Mouse (Mus musculus) forebrain, embryonic 10.5 days (tissue): ENCODE results near the gene Spag6. TPM values are rescaled to one million over a fixed set of nuclear protein-coding genes. Genes with fewer than 3 reads are reported as not detected.

Experiments used
- DNase-seq: peaks from one replicate; pipeline ENCODE4 v3.0.0-alpha.2; 2017; ENCODE audit warnings: low spot score; ENCODE audit errors: extremely low spot score
- H3K27ac ChIP-seq: fragments of 300-500 bp; sonication (generic); 2 replicates; pipeline ENCODE4 v1.5.1; 2016; ENCODE audit warnings: mild to moderate bottlenecking
- H3K27me3 ChIP-seq: fragments of 300-500 bp; sonication (generic); 2 replicates; pipeline ENCODE4 v1.6.1; 2016; ENCODE audit warnings: mild to moderate bottlenecking; ENCODE audit not compliant: poor library complexity, severe bottlenecking
- H3K36me3 ChIP-seq: fragments of 300-500 bp; sonication (generic); replicated peaks from 2 replicates; pipeline ENCODE4 v1.6.1; 2016; ENCODE audit warnings: mild to moderate bottlenecking, moderate library complexity
- H3K4me1 ChIP-seq: fragments of 300-500 bp; sonication (generic); 2 replicates; pipeline ENCODE4 v1.6.1; 2016
- H3K4me3 ChIP-seq: fragments of 300-500 bp; sonication (generic); 2 replicates; pipeline ENCODE4 v1.5.1; 2016; ENCODE audit warnings: mild to moderate bottlenecking, moderate library complexity
- H3K9me3 ChIP-seq: fragments of 300-500 bp; sonication (generic); 2 replicates; pipeline ENCODE4 v1.6.1; 2016; ENCODE audit warnings: mild to moderate bottlenecking, moderate library complexity
- WGBS: fragments of 180-500 bp; shearing (Covaris S2); methylation state at CpG from one replicate; pipeline ENCODE4 v1.1.7; 2016; 5-methylcytosine and 5-hydroxymethylcytosine counted together
- polyA plus RNA-seq: library from polyadenylated mRNA; unstranded; fragments of >200 nt; fragmentation: Nextera tagmentation; extraction: Ambion mirVana; gene quantifications from 2 replicates; pipeline ENCODE4 v1.2.1, GENCODE M21; 2016

Gene Spag6
- polyA plus RNA-seq, 1 experiment from 2014 or later = not detected

DNA sequence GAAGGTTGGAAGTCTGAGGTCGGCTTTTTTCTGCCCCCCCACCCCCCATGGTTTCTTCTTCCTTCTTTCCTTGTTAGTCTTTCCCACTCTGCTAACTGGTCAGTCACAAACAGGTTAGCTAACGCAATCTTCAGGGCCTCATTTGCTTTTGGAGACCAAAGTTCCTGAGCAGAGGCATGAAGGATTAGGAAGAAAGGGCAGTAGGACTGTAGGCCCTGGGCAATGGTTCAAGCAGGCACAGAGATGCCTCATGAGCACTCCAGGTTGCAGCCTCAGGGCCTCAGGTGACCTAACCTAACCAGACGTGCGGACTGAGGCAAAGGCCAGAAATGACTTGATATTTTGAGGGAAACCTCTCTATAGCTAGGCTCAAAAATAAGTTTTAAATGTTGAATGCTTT is 24.7 kb downstream of the Spag6 start:
- H3K9me3 ChIP-seq = no peaks in the 10 kb centered on the region
- WGBS = 84% methylated on average over 4 of the region's 4 CpGs

DNA sequence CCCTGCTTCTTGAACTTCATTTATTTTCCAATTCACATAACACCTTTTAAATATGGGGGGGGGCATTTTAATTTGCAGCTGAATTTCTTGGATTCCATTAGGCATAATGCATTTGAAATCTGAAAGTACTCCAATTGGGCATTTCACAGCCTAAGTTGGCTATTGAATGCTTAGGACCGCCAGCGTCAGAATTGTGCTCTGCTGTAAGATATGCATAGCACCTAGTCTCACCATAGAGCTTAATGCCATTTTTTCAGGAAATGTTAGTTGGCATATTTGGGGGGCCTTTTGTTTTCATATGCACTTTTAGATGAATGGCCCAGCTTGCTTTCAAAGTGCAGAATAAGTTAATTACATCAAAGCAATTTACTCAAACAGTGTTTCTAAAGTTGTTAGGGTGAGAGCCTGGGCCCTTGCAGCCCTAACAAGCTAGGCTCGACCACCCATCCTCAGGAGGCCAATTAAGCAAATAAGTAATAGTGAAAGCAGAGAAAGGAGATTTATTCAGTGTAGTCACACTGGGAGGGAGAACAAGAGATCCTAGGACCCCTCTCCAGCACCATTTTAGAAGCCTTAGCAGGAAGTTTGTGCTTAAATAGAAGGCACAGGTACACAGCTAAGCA is 28.5 kb downstream of the Spag6 start:
- 55% methylated on average over 3 of the region's 3 CpGs for WGBS
- H3K27ac ChIP-seq = no peak overlapping the region
- no peaks in the 10 kb centered on the region for H3K9me3 ChIP-seq
- DNase-seq = no peak
- no peak overlapping the region for H3K4me3 ChIP-seq
- 0 out of 2 replicates have a peak, but pooled peaks cover 4% of the 10 kb centered on the region for H3K4me1 ChIP-seq
- no peaks in the 10 kb centered on the region for H3K36me3 ChIP-seq
- H3K27me3 ChIP-seq = peaks cover 40% of the 10 kb centered on the region; the same call in 1 of the 2 replicates

More for the DNA sequence above, 24.7 kb downstream of the Spag6 start:
- no peak overlapping the region for H3K4me3 ChIP-seq
- H3K27me3 ChIP-seq = peaks cover 28% of the 10 kb centered on the region; the same call in 1 of the 2 replicates
- 0 out of 2 replicates have a peak, but pooled peaks cover 4% of the 10 kb centered on the region for H3K4me1 ChIP-seq
- no peak overlapping the region for H3K27ac ChIP-seq
- no peak for DNase-seq
- no peaks in the 10 kb centered on the region for H3K36me3 ChIP-seq

DNA sequence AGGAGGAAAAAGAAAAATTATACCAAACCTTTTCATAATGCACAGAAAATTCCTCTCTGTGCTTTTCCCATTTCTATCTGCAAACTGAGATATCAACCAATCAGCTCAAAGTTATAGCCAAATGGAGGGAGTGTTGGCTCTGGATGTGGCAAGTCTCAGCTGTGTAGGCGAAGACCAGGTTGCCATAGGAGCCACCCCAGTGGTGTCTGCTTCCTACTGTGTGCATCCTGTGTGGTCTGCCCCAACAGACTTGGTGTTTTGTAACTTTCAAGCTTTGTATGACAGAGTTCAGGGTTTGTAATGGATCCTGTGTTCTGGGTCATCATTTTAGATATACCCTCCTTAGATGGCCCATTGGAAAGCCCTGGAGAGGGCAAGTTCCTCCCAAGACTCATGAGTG is 30.6 kb downstream of the Spag6 start:
- Histone ChIP-seq H3K27me3 (peaks cover 55% of the 10 kb centered on the region), H3K36me3 (no peaks in the 10 kb centered on the region)
- WGBS = 93% methylated on average over 1 of the region's 1 CpGs

GRCm38 (mm10) chr2:18725880-18726279 is 32.0 kb downstream of the Spag6 start:
- Histone ChIP-seq H3K36me3 (no peaks in the 10 kb centered on the region), H3K27me3 (peaks cover 56% of the 10 kb centered on the region)

More for the DNA sequence above, 30.6 kb downstream of the Spag6 start:
- H3K27ac ChIP-seq = no peak overlapping the region
- no peaks in the 10 kb centered on the region for H3K9me3 ChIP-seq
- no peak for DNase-seq
- H3K4me1 ChIP-seq = 0 out of 2 replicates have a peak, but pooled peaks cover 4% of the 10 kb centered on the region
- H3K4me3 ChIP-seq = no peak overlapping the region

GRCm38 (mm10) chr2:18731718-18732117 is 37.9 kb downstream of the Spag6 start:
- Histone ChIP-seq H3K9me3 (no peaks in the 10 kb centered on the region), H3K4me3 (no peak overlapping the region), H3K36me3 (no peaks in the 10 kb centered on the region), H3K27ac (no peak overlapping the region), H3K27me3 (peaks cover 59% of the 10 kb centered on the region), H3K4me1 (peaks cover 14% of the 10 kb centered on the region)
- WGBS = 52% methylated on average over 9 of the region's 9 CpGs
- no peak for DNase-seq

More at GRCm38 (mm10) chr2:18725880-18726279, 32.0 kb downstream of the Spag6 start:
- Histone ChIP-seq H3K27ac (no peak overlapping the region), H3K9me3 (no peaks in the 10 kb centered on the region), H3K4me3 (no peak overlapping the region), H3K4me1 (no peaks in the 10 kb centered on the region)
- no peak for DNase-seq
- WGBS = 84% methylated on average over 4 of the region's 4 CpGs

DNA sequence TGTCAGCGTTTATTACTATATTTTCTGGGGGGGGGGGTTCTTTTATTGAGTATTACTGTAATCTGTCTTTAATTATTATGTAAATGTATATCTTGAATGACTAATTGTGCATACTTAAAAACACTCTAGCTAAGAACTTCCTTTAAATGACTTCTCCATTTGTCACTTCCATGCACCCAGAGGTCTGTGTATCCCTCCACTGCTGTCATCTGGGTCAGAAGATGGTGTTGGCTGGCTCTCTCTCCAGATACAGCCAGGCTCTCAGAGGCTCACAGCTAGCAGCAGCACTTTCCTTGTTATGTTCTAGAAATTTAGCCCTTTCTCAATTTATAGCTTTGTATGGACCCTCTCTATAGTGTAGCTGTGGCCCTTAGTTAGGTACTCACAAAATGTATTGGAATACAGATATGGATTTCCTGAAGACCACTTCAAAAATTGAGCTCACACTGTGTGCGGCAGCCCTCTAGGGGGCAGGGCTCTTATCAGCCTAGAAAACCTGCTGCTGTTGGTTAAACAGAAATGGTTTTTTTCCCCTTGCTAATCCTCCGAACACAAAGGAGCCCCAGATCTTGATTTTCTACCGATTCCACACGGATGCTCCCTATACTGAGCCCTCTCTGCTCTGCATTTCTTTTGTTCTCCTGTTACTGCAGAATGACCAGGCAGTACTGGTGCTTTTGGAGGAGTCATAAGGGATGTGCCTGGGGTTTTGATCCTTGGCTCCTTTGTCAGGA is 40.7 kb downstream of the Spag6 start:
- Histone ChIP-seq H3K27me3 (peaks cover 49% of the 10 kb centered on the region), H3K4me1 (peaks cover 14% of the 10 kb centered on the region), H3K4me3 (no peak overlapping the region), H3K36me3 (no peaks in the 10 kb centered on the region), H3K9me3 (no peaks in the 10 kb centered on the region), H3K27ac (0 out of 2 replicates have a peak overlapping the region, but pooled peaks have one; percentile 16)
- no peak for DNase-seq
- WGBS = 34% methylated on average over 5 of the region's 5 CpGs

GRCm38 (mm10) chr2:18737040-18737439 is 43.2 kb downstream of the Spag6 start:
- no peak for DNase-seq
- peaks cover 42% of the 10 kb centered on the region for H3K27me3 ChIP-seq
- H3K27ac ChIP-seq = no peak overlapping the region
- H3K9me3 ChIP-seq = no peaks in the 10 kb centered on the region
- peaks cover 9% of the 10 kb centered on the region for H3K4me1 ChIP-seq
- 71% methylated on average over 8 of the region's 8 CpGs for WGBS
- H3K36me3 ChIP-seq = no peaks in the 10 kb centered on the region
- H3K4me3 ChIP-seq = no peak overlapping the region

GRCm38 (mm10) chr2:18739216-18739615 is 45.4 kb downstream of the Spag6 start:
- WGBS = 51% methylated on average over 2 of the region's 2 CpGs
- DNase-seq = no peak
- Histone ChIP-seq H3K4me1 (peaks cover 9% of the 10 kb centered on the region), H3K27me3 (peaks cover 30% of the 10 kb centered on the region), H3K36me3 (no peaks in the 10 kb centered on the region), H3K4me3 (no peak overlapping the region), H3K27ac (no peak overlapping the region), H3K9me3 (no peaks in the 10 kb centered on the region)

DNA sequence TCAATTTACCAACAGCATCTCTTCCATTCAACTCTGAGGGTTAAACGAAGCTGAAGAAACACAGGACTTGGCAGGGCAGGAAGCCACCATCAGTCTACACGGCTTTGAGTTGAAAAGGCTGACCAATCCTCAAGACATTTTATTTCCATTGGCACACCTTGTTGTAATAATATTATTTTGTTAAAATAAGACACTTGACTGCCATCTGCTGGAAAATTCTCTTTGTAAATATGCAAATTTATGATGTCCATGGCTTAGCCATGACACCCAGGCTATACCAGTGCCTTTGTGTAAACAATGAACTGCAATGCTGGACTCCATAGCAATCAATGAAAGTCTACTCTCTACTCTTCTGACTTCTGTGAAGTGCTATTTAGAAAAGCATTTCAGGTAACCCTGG is 62.3 kb downstream of the Spag6 start:
- no peaks in the 10 kb centered on the region for H3K36me3 ChIP-seq
- no peaks in the 10 kb centered on the region for H3K9me3 ChIP-seq
- WGBS = 58% methylated on average over 2 of the region's 2 CpGs
- H3K4me3 ChIP-seq = no peak overlapping the region
- H3K4me1 ChIP-seq = peaks cover 6% of the 10 kb centered on the region; the same call in 1 of the 2 replicates
- H3K27me3 ChIP-seq = no peaks in the 10 kb centered on the region
- H3K27ac ChIP-seq = no peak overlapping the region
- DNase-seq = no peak

DNA sequence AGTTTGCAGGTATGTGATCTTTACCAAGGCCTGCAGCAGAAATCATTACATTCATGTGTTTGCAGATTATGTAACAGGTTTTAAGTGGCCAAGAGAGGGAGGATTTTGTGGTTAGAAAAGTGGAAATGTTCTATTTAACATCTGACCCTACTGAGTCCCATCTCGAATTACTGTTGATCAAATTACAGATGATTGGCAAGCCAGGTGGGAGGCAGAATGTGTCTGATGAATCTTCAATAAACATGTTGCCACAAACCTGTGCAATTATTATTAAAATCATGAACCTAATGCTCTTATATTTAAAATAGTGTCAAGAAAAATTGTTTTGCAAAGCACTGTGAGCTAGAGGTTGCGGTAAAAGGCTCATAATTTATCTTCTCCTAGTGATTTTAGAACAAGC is 71.0 kb downstream of the Spag6 start:
- no peaks in the 10 kb centered on the region for H3K36me3 ChIP-seq
- H3K27me3 ChIP-seq = peaks cover 36% of the 10 kb centered on the region
- 78% methylated on average over 2 of the region's 2 CpGs for WGBS
- no peak overlapping the region for H3K4me3 ChIP-seq
- peaks cover 15% of the 10 kb centered on the region for H3K4me1 ChIP-seq
- H3K9me3 ChIP-seq = no peaks in the 10 kb centered on the region
- no peak overlapping the region for H3K27ac ChIP-seq
- no peak for DNase-seq

- DNase-seq = peak; percentile 23
- Histone ChIP-seq H3K4me3 (no peak overlapping the region), H3K27ac (no peak overlapping the region), H3K36me3 (no peaks in the 10 kb centered on the region), H3K27me3 (peaks cover 36% of the 10 kb centered on the region), H3K4me1 (peaks cover 15% of the 10 kb centered on the region), H3K9me3 (no peaks in the 10 kb centered on the region)
- WGBS = 69% methylated on average over 12 of the region's 12 CpGs
Observed at GRCm38 (mm10) chr2:18765481-18766249, 71.8 kb downstream of the Spag6 start.

GRCm38 (mm10) chr2:18766441-18766820 is 72.6 kb downstream of the Spag6 start:
- Histone ChIP-seq H3K9me3 (peaks cover 3% of the 10 kb centered on the region; the same call in 1 of the 2 replicates), H3K4me3 (peak overlapping the region; percentile 69), H3K27me3 (peaks cover 36% of the 10 kb centered on the region), H3K36me3 (no peaks in the 10 kb centered on the region), H3K4me1 (peaks cover 15% of the 10 kb centered on the region), H3K27ac (peak overlapping the region; percentile 96)
- DNase-seq = no peak
- 48% methylated on average over 4 of the region's 4 CpGs for WGBS
